11 mouse cellular contexts compared by ENCODE assay signal in the genomic region with DNA sequence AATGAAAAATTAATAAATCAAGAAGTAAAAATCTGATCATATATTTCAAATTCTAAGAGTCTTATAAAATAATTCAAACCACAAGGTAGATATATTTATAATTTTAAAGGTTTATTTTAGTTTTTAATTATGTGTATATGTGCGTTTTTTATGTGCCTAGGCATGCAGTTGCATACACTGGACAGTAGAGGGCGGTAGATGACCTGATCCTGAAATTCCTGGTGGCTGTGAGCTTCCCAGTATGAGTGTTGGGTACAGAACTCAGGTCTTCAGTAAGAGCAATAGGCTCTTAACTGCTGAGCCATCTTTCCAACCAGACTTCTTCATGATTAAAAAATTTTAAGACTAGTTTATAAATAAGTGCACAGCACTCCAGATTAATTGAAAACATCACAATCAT.
DNase-seq lines count a peak whose midpoint lies in the region; ATAC-seq and TF ChIP-seq lines count a peak whose summit lies in the region.
"Had no signal": no experiment of that assay in that cellular context is flagged by ENCODE, and none has a peak within 500 bp of the region (broad histone marks: within the 10 kb centered on the region; RNA-seq: fewer than 3 reads in every experiment).

No protein-coding gene starts in this region.

- H3K9ac ChIP-seq in hindbrain, postnatal 0 days (replicated peaks; ENCODE audit: low read length), result no peak overlapping the region
- H3K9ac ChIP-seq in hindbrain, embryonic 13.5 days, result no peak overlapping the region

- no peaks in the 10 kb centered on the region for H3K9me3 ChIP-seq in hindbrain, postnatal 0 days (ENCODE audit: low read length)
- H3K9me3 ChIP-seq in hindbrain, embryonic 13.5 days, result no peaks in the 10 kb centered on the region
- H3K9me3 ChIP-seq: limb, embryonic 10.5 days had no signal

- no peak overlapping the region for H3K27ac ChIP-seq in hindbrain, postnatal 0 days
- H3K27ac ChIP-seq in hindbrain, embryonic 13.5 days, result no peak overlapping the region
- no peak overlapping the region for H3K27ac ChIP-seq in cortical plate, adult 2 months (ENCODE audit: insufficient read depth, low read length)
- H3K27ac ChIP-seq: limb, embryonic 10.5 days had no signal

- no peaks in the 10 kb centered on the region for H3K27me3 ChIP-seq in hindbrain, postnatal 0 days (ENCODE audit: insufficient read depth, low read length)
- H3K27me3 ChIP-seq in hindbrain, embryonic 13.5 days, result no peaks in the 10 kb centered on the region

- ATAC-seq in hindbrain, postnatal 0 days, result no peak
- ATAC-seq in hindbrain, embryonic 13.5 days (ENCODE audit: low FRiP score), result no peak

- H3K36me3 ChIP-seq in hindbrain, postnatal 0 days (ENCODE audit: insufficient read depth, low read length), result no peaks in the 10 kb centered on the region
- no peaks in the 10 kb centered on the region for H3K36me3 ChIP-seq in hindbrain, embryonic 13.5 days
- H3K36me3 ChIP-seq: limb, embryonic 10.5 days had no signal

- WGBS in hindbrain, postnatal 0 days, result 60% methylated on average over 2 of the region's 2 CpGs
- 55% methylated on average over 2 of the region's 2 CpGs for WGBS in hindbrain, embryonic 13.5 days

- no peak overlapping the region for H3K4me3 ChIP-seq in hindbrain, postnatal 0 days (ENCODE audit: low read length)
- H3K4me3 ChIP-seq in hindbrain, embryonic 13.5 days, result no peak overlapping the region
- no peak overlapping the region for H3K4me3 ChIP-seq in cortical plate, adult 2 months (ENCODE audit: insufficient read depth, low read length)
- H3K4me3 ChIP-seq: limb, embryonic 10.5 days had no signal

- H3K4me1 ChIP-seq in hindbrain, postnatal 0 days (ENCODE audit: insufficient read depth, low read length), result no peaks in the 10 kb centered on the region
- H3K4me1 ChIP-seq in hindbrain, embryonic 13.5 days (replicated peaks), result no peaks in the 10 kb centered on the region
- H3K4me1 ChIP-seq in cortical plate, adult 2 months (ENCODE audit: control insufficient read depth, insufficient read depth, low read length), result no peaks in the 10 kb centered on the region
- H3K4me1 ChIP-seq: limb, embryonic 10.5 days had no signal

- peak; percentile 75 for TF ChIP-seq CTCF in hindbrain, postnatal 0 days (IDR thresholded peaks at IDR 0.05; ENCODE audit: low read depth)
- TF ChIP-seq CTCF in cortical plate, adult 2 months (IDR thresholded peaks at IDR 0.05; ENCODE audit: extremely low read depth, insufficient read depth, low read length), result peak; percentile 49

- DNase-seq in hindbrain, postnatal 0 days (ENCODE audit: low spot score), result peak; percentile 45
- DNase-seq in 416B (ENCODE audit: low read depth), result peak; percentile 29
- peak; percentile 1 to 5 for DNase-seq in B cell, adult 2 months
- DNase-seq in right cerebral cortex, postnatal 10 days (ENCODE audit: low spot score in 2 of 2), result no peak
- no peak for DNase-seq in right cerebral cortex, postnatal 4 days
- DNase-seq: cerebellum, adult 11 months; gastrocnemius, postnatal 25 days; thymus, postnatal 4 days had no signal

- no peak overlapping the region for H3K4me2 ChIP-seq in hindbrain, postnatal 0 days (ENCODE audit: low read depth, low read length)
- H3K4me2 ChIP-seq in hindbrain, embryonic 13.5 days, result no peak overlapping the region

- TF ChIP-seq POLR2A in cortical plate, adult 2 months (IDR thresholded peaks at IDR 0.05; ENCODE audit: extremely low read depth, insufficient read depth, low read length), result no peak

Comparison
In these comparisons a context has a peak if more than half of its experiments do, and no peak if none do; other contexts are left out.
1. DNase-seq: peak in hindbrain, postnatal 0 days (single experiment), 416B (single experiment) and B cell, adult 2 months (2 of 2); none in right cerebral cortex, postnatal 10 days (0 of 2) and right cerebral cortex, postnatal 4 days (single experiment).